Mouse (Mus musculus): ENCODE results near the gene Enox2. TPM values are rescaled to one million over a fixed set of nuclear protein-coding genes. Genes with fewer than 3 reads are reported as not detected.
"Not testable (repeated sequence)": the region's sequence is repeated elsewhere in the genome, so short reads cannot be mapped to it uniquely, and the experiment has no call there.

The Enox2 gene
- total RNA-seq (2017): 15.5 and 17.3 TPM in 2 replicates

- peak; percentile 100 for ATAC-seq (replicated peaks; ENCODE audit: low read depth, poor library complexity, severe bottlenecking)
Observed at GRCm38 (mm10) chrX:49287700-49288563, at the start of gene Enox2. Enox2 (minus strand) TSS chrX:49288259.

- no peak for ATAC-seq (replicated peaks; ENCODE audit: low read depth, poor library complexity, severe bottlenecking)
Observed at GRCm38 (mm10) chrX:49309496-49309895, 21.4 kb upstream of the Enox2 start.

DNA sequence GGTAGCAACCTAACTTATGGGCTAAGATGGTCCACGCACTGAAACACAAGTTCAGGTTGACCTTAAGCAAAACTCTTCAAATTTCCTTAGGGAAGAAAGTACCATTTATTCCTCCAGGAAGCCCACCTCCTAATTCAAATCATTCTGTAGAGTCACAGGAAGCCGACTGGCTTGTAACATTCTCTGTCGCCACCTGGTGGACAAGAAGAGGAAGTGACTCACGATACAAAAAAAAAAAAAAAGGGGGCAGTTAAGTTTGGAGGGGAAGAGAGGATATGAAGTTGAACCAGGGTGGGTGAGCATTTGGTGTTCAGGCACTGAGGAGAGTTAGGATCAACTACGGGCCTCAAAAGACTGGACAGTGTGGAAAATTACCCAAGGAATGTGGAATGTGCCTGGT, 18.6 kb upstream of the Enox2 start:
- ATAC-seq (replicated peaks; ENCODE audit: low read depth, poor library complexity, severe bottlenecking): 0 out of 2 replicates have a peak, but pooled peaks have one; percentile 42

DNA sequence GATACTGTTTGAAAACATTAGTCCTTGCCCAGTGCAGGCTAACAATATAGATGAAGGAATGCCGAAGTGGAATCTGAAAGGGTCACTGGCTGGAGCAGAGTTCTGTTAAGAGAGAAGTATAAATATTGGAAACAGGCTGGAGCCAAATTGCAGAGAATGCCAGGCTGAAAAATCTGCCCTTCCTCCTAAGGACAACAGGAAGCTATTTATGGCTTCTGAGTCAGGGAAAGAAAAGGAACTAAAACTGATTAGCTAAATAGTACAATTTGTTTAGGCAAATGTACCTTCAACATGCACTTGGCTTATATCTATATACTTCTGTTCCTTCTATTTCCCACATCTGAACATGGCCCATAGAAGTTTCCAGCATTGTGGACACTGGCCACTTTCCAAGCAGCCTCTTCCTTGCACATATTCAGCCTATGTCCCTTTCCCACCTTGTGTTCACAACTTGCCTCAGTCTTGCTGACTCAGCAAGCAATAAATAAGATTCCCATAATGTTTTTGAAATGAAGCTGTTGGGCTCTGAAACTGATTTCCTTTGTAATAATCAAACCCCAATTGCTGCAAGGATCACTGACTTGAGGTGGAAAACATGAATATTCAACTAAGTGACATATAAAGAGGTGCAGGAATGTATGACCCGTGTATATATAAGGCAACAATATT, 8.0 kb downstream of the Enox2 start:
- ATAC-seq (replicated peaks; ENCODE audit: low read depth, poor library complexity, severe bottlenecking): no peak

DNA sequence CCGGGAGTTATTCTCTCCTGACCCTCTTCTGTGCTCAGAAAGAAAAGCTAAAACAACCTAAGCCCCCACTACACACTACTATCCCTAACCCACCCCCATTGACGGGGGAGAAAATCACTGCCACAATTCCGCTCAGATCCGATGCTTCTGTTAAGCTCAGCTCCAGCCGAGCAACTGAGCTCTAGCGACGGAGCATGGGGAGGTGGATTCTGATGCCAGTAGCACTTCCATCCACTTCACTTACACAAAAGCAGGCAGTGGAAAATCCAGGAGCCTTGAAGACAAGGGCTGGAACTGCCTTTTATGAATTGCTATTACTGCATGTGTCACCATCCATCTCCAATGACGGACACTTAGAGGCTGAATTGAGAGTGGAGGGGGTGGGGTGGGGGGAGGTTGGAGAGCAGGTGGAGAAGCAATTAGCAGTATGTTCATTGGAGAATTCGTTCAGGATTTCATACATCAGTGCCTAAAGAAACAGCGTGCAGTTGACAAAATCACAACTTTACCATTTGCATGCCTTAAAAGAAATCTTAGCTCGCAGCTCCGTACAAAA, 14.5 kb downstream of the Enox2 start:
- ATAC-seq (replicated peaks; ENCODE audit: low read depth, poor library complexity, severe bottlenecking): no peak

DNA sequence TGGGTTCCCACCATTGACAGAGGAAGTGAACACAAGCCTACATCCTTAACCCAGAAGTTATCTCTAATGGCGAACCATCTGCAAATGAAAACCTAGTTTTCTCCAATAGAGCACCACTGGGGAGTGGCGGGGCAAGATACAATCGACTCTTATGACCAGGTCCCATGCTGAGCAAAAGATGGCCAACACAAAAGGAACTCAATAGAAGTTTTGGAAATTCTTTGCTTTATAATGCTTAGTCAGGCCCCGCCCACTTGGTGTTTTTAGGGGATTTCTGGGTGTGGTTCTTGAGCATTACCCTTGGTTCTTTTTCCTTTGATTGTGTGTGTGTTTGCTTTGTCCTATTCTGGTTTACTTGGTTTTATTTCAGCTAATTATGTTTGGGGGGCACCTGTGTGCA, 37.2 kb downstream of the Enox2 start:
- no peak for ATAC-seq (replicated peaks; ENCODE audit: low read depth, poor library complexity, severe bottlenecking)

- ATAC-seq (replicated peaks; ENCODE audit: low read depth, poor library complexity, severe bottlenecking): no peak
Observed at GRCm38 (mm10) chrX:49225792-49226426, 62.1 kb downstream of the Enox2 start.

DNA sequence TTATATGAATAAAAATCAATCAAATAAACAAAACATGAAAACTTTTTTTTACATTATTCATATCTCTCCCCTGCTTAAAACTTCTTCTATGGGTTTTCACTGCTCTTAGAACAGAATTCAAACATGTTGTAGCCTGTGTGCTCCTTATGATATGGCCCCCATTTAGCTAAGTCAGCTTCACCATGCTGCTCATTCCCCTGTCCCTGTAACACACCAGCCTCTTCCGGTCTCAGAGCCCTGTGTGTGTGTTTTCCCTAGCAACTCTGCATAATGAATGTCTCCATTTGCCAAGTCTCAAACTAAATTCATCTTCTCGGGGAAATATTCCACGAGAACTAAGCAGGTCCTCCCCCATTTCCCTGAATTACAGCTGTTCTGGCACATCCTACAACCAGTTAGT, 71.6 kb downstream of the Enox2 start:
- ATAC-seq (replicated peaks; ENCODE audit: low read depth, poor library complexity, severe bottlenecking): no peak

- peak; percentile 56 for ATAC-seq (replicated peaks; ENCODE audit: low read depth, poor library complexity, severe bottlenecking)
Observed at GRCm38 (mm10) chrX:49196386-49196785, 91.7 kb downstream of the Enox2 start.

- no peak for ATAC-seq (replicated peaks; ENCODE audit: low read depth, poor library complexity, severe bottlenecking)
Observed at GRCm38 (mm10) chrX:49181136-49181535, 106.9 kb downstream of the Enox2 start.

DNA sequence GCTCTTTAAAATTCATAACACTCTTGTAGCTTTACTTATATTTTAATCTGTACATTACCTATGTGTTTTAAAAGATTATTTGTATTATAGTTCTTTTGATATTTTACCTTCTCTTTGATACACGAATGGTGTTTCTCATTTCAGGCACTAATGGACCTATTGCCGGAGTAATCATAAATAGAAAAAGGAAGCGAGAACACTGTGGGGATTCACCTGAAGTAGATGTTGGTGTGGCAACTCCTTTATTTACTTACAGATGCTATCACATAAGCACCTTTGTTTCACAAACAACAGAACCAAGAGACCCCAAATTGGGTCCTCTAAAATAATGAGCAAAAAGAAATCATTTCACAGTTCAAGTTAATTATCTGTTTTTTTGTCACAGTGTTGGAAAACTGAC, 109.4 kb downstream of the Enox2 start:
- ATAC-seq (replicated peaks; ENCODE audit: low read depth, poor library complexity, severe bottlenecking): no peak

DNA sequence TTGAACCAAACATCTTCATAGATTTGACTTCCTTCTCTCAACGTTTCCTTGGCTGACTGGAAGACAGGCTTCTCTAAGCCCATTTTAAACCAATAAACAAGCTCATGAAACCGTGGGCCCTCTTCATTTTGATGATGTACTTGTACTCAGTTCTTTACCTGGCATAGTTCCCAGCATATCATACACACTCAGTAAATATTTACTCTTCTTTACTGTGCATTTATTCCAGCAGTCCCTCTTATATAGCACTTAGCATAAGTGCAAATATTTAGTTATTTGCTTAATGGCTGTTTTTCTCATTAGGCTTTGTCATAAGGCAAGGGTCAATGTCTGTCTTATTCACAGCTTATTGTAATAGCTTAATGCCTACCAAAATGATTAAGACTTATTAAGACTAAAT, 133.8 kb downstream of the Enox2 start:
- ATAC-seq (replicated peaks; ENCODE audit: low read depth, poor library complexity, severe bottlenecking): no peak

DNA sequence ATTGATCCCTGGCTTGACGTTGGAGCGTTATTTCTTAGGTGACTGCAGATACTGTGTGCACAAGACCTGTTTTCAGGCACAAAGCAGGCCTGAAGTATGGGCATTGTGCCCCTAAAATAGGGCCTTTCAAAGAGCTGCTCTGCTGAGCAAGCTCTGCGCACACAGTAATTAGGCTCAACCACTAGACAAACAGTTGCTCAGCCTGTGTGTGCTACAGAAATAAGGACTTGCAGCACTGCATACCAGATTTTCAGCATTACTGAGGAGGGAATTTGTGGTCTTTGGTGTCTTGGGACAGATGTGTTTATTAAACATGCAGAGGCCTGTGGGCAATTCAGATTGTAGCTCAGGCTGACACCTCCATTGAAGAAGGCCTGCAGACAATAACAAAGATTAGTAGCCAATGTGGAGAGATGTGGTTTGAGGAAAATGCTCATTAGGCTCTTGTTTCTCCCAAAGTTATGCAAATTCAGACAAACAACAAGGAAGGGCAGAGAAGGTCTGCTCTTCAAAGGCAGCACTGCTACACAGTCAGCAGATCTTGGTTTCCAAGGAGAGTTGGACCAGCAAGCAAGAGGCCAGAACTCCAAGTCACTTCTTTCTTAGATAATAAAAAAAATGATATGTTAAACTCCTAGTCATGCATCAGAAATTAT, 163.2 kb downstream of the Enox2 start:
- ATAC-seq (replicated peaks; ENCODE audit: low read depth, poor library complexity, severe bottlenecking): no peak

- peak; percentile 69; the same call in 1 of the 2 replicates for ATAC-seq (replicated peaks; ENCODE audit: low read depth, poor library complexity, severe bottlenecking)
Observed at GRCm38 (mm10) chrX:49116465-49116864, 171.6 kb downstream of the Enox2 start.

- ATAC-seq (replicated peaks; ENCODE audit: low read depth, poor library complexity, severe bottlenecking): no peak
Observed at GRCm38 (mm10) chrX:49112412-49112811, 175.6 kb downstream of the Enox2 start.

GRCm38 (mm10) chrX:49100542-49100941, 187.5 kb downstream of the Enox2 start:
- not testable (repeated sequence) for ATAC-seq (replicated peaks; ENCODE audit: low read depth, poor library complexity, severe bottlenecking)

DNA sequence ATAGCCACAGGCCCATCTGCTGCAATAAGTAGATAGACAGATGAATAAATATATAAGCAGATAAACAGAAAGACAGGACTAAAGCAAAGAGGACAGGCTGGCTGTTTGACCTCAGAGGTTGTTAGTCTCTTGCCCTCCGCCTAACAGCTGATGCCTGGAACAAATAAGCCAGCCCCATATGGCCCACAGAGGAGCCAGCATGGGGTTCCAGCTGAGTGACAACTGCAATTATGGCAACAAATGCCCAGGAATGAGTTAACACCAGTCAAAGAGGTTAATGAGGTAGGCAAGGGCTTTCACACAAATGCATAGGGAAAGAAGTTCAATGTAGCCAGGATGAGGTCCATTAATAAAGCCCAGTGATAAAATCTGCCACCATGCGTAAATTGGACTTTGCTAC, 191.8 kb downstream of the Enox2 start:
- ATAC-seq (replicated peaks; ENCODE audit: low read depth, poor library complexity, severe bottlenecking): no peak

DNA sequence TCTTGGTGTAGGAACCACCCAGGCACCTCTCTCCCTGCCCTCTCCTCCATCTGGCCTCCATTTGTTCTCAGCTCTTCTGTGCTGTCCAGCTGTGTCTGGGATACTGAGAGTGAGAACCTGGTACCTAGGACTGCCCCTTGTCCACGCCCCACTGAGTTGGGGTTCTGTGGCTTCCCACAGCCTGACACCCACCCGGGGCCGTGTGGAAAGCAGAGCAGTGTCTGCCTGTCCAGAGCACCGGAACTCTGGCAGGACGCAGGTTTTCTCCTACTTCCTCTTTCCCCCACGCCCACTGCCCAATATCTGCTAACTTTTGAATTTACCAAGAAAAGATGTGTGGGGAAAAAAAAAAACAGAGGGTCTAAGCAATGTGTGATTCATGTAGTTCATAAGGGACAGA, 213.0 kb downstream of the Enox2 start:
- ATAC-seq (replicated peaks; ENCODE audit: low read depth, poor library complexity, severe bottlenecking): peak; percentile 87

DNA sequence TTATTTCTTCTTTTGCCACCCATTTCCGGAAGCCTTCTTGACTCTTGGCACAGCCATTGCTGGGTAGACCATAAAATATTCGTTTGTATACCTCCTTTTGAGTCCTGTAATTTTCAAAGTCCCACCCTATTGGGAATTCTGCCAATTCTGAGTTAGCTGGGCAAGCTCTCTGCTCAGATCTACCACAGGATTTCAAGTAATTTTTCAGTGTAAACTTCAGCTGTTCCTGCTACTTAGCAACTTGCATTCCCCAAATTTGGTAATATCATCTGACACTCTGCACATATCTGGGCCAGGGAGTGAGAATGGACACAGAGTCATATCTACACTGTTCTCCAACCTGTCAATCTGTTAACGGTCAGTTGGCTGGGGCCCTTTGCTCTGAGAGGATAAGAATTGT, 214.5 kb downstream of the Enox2 start:
- ATAC-seq (replicated peaks; ENCODE audit: low read depth, poor library complexity, severe bottlenecking): no peak

- ATAC-seq (replicated peaks; ENCODE audit: low read depth, poor library complexity, severe bottlenecking): no peak
Observed at GRCm38 (mm10) chrX:49045118-49045517, 242.9 kb downstream of the Enox2 start.

All from common myeloid progenitor, adult 5-6 weeks (primary cell).